Mouse (Mus musculus): ENCODE data around the gene Dnali1. TPM values are rescaled to one million over a fixed set of nuclear protein-coding genes. Genes with fewer than 3 reads are reported as not detected.
A peak's percentile ranks its signal among the peaks of the same experiment; 100 is the strongest.

Gene Dnali1
- polyA plus RNA-seq, 1 experiment from 2014 or later, result 4.3 TPM

- DNase-seq (ENCODE audit: low spot score) (no peak), ATAC-seq (ENCODE audit: low read depth) (no peak)
- no peak overlapping the region for H3K9ac ChIP-seq (ENCODE audit: low read depth, low read length)
- H3K27me3 ChIP-seq (replicated peaks; ENCODE audit: control insufficient read depth, insufficient read depth, low read length), result no peaks in the 10 kb centered on the region
- peaks cover 11% of the 10 kb centered on the region for H3K4me1 ChIP-seq (ENCODE audit: control insufficient read depth, insufficient read depth, low read length)
- 0 out of 2 replicates have a peak overlapping the region, but pooled peaks have one; percentile 16 for H3K27ac ChIP-seq (replicated peaks; ENCODE audit: low read depth, low read length)
- no peak overlapping the region for H3K4me3 ChIP-seq (ENCODE audit: low read depth, low read length)
- WGBS, result 32% methylated on average over 3 of the region's 3 CpGs
- no peak overlapping the region for H3K4me2 ChIP-seq (ENCODE audit: low read depth, low read length)
- H3K9me3 ChIP-seq (ENCODE audit: control insufficient read depth, low read length), result no peaks in the 10 kb centered on the region
- H3K36me3 ChIP-seq (ENCODE audit: control insufficient read depth, insufficient read depth, low read length), result peaks cover 37% of the 10 kb centered on the region
These were observed 8.2 kb downstream of the Dnali1 start for GRCm38 (mm10) chr4:125057273-125057672.

- no peaks in the 10 kb centered on the region for H3K9me3 ChIP-seq (ENCODE audit: control insufficient read depth, low read length)
- 38% methylated on average over 4 of the region's 4 CpGs for WGBS
- ATAC-seq (ENCODE audit: low read depth), result no peak
- no peak overlapping the region for H3K9ac ChIP-seq (ENCODE audit: low read depth, low read length)
- H3K4me3 ChIP-seq (ENCODE audit: low read depth, low read length), result no peak overlapping the region
- peaks cover 11% of the 10 kb centered on the region for H3K4me1 ChIP-seq (ENCODE audit: control insufficient read depth, insufficient read depth, low read length)
- H3K27ac ChIP-seq (replicated peaks; ENCODE audit: low read depth, low read length), result 0 out of 2 replicates have a peak overlapping the region, but pooled peaks have one; percentile 16
- peak; percentile 14 for DNase-seq (ENCODE audit: low spot score)
- no peaks in the 10 kb centered on the region for H3K27me3 ChIP-seq (replicated peaks; ENCODE audit: control insufficient read depth, insufficient read depth, low read length)
- H3K4me2 ChIP-seq (ENCODE audit: low read depth, low read length), result no peak overlapping the region
- peaks cover 43% of the 10 kb centered on the region for H3K36me3 ChIP-seq (ENCODE audit: control insufficient read depth, insufficient read depth, low read length)
These were observed 9.0 kb downstream of the Dnali1 start for GRCm38 (mm10) chr4:125056476-125056875.

- H3K9ac ChIP-seq (ENCODE audit: low read depth, low read length), result no peak overlapping the region
- H3K4me2 ChIP-seq (ENCODE audit: low read depth, low read length), result no peak overlapping the region
- 89% methylated on average over 9 of the region's 9 CpGs for WGBS
- no peak overlapping the region for H3K27ac ChIP-seq (replicated peaks; ENCODE audit: low read depth, low read length)
- H3K4me1 ChIP-seq (ENCODE audit: control insufficient read depth, insufficient read depth, low read length), result peaks cover 11% of the 10 kb centered on the region
- no peaks in the 10 kb centered on the region for H3K9me3 ChIP-seq (ENCODE audit: control insufficient read depth, low read length)
- no peak overlapping the region for H3K4me3 ChIP-seq (ENCODE audit: low read depth, low read length)
- no peaks in the 10 kb centered on the region for H3K27me3 ChIP-seq (replicated peaks; ENCODE audit: control insufficient read depth, insufficient read depth, low read length)
- no peak for ATAC-seq (ENCODE audit: low read depth)
- no peak for DNase-seq (ENCODE audit: low spot score)
- peaks cover 53% of the 10 kb centered on the region for H3K36me3 ChIP-seq (ENCODE audit: control insufficient read depth, insufficient read depth, low read length)
These were observed 10.1 kb downstream of the Dnali1 start for GRCm38 (mm10) chr4:125055385-125055784.

GRCm38 (mm10) chr4:125044454-125044853 is 21.0 kb downstream of the Dnali1 start:
- no peak overlapping the region for H3K9ac ChIP-seq (ENCODE audit: low read depth, low read length)
- H3K9me3 ChIP-seq (ENCODE audit: control insufficient read depth, low read length), result no peaks in the 10 kb centered on the region
- no peak for DNase-seq (ENCODE audit: low spot score)
- H3K27ac ChIP-seq (replicated peaks; ENCODE audit: low read depth, low read length), result no peak overlapping the region
- H3K27me3 ChIP-seq (replicated peaks; ENCODE audit: control insufficient read depth, insufficient read depth, low read length), result no peaks in the 10 kb centered on the region
- H3K4me3 ChIP-seq (ENCODE audit: low read depth, low read length), result no peak overlapping the region
- WGBS, result 83% methylated on average over 7 of the region's 7 CpGs
- peaks cover 97% of the 10 kb centered on the region for H3K36me3 ChIP-seq (ENCODE audit: control insufficient read depth, insufficient read depth, low read length)
- ATAC-seq (ENCODE audit: low read depth), result no peak
- no peaks in the 10 kb centered on the region for H3K4me1 ChIP-seq (ENCODE audit: control insufficient read depth, insufficient read depth, low read length)
- no peak overlapping the region for H3K4me2 ChIP-seq (ENCODE audit: low read depth, low read length)

- ATAC-seq (ENCODE audit: low read depth) (no peak), DNase-seq (ENCODE audit: low spot score) (no peak)
- 76% methylated on average over 4 of the region's 4 CpGs for WGBS
- Histone ChIP-seq H3K9ac (ENCODE audit: low read depth, low read length) (no peak overlapping the region), H3K4me3 (ENCODE audit: low read depth, low read length) (no peak overlapping the region), H3K36me3 (ENCODE audit: control insufficient read depth, insufficient read depth, low read length) (peaks cover 53% of the 10 kb centered on the region), H3K9me3 (ENCODE audit: control insufficient read depth, low read length) (no peaks in the 10 kb centered on the region), H3K27me3 (replicated peaks; ENCODE audit: control insufficient read depth, insufficient read depth, low read length) (no peaks in the 10 kb centered on the region), H3K4me1 (ENCODE audit: control insufficient read depth, insufficient read depth, low read length) (peaks cover 12% of the 10 kb centered on the region; the same call in 1 of the 2 replicates), H3K27ac (replicated peaks; ENCODE audit: low read depth, low read length) (peak overlapping the region; percentile 21; the same call in 1 of the 2 replicates), H3K4me2 (ENCODE audit: low read depth, low read length) (no peak overlapping the region)
These were observed 31.2 kb downstream of the Dnali1 start for GRCm38 (mm10) chr4:125034341-125034740.

GRCm38 (mm10) chr4:125029891-125030614 is 35.5 kb downstream of the Dnali1 start:
- Histone ChIP-seq H3K27ac (replicated peaks; ENCODE audit: low read depth, low read length) (peak overlapping the region; percentile 36; the same call in 1 of the 2 replicates), H3K27me3 (replicated peaks; ENCODE audit: control insufficient read depth, insufficient read depth, low read length) (no peaks in the 10 kb centered on the region; the same call in 1 of the 2 replicates), H3K9ac (ENCODE audit: low read depth, low read length) (peak overlapping the region; percentile 77), H3K9me3 (ENCODE audit: control insufficient read depth, low read length) (no peaks in the 10 kb centered on the region), H3K4me1 (ENCODE audit: control insufficient read depth, insufficient read depth, low read length) (peaks cover 12% of the 10 kb centered on the region; the same call in 1 of the 2 replicates), H3K4me3 (ENCODE audit: low read depth, low read length) (peak overlapping the region; percentile 69), H3K36me3 (ENCODE audit: control insufficient read depth, insufficient read depth, low read length) (peaks cover 16% of the 10 kb centered on the region; the same call in 1 of the 2 replicates), H3K4me2 (ENCODE audit: low read depth, low read length) (peak overlapping the region; percentile 76)
- under 1% methylated on average over 44 of the region's 50 CpGs for WGBS
- peak; percentile 97 for DNase-seq (ENCODE audit: low spot score)
- peak; percentile 98 for ATAC-seq (ENCODE audit: low read depth)

- ATAC-seq (ENCODE audit: low read depth), result peak; percentile 53; the same call in 1 of the 2 replicates
- 26% methylated on average over 11 of the region's 11 CpGs for WGBS
- no peak overlapping the region for H3K27ac ChIP-seq (replicated peaks; ENCODE audit: low read depth, low read length)
These were observed 44.5 kb downstream of the Dnali1 start for GRCm38 (mm10) chr4:125020780-125021538.

GRCm38 (mm10) chr4:125017431-125017830 is 48.1 kb downstream of the Dnali1 start:
- DNase-seq (ENCODE audit: low spot score) (peak; percentile 45), ATAC-seq (ENCODE audit: low read depth) (no peak)
- Histone ChIP-seq H3K4me1 (ENCODE audit: control insufficient read depth, insufficient read depth, low read length) (no peaks in the 10 kb centered on the region; the same call in 1 of the 2 replicates), H3K4me3 (ENCODE audit: low read depth, low read length) (no peak overlapping the region), H3K4me2 (ENCODE audit: low read depth, low read length) (no peak overlapping the region), H3K27ac (replicated peaks; ENCODE audit: low read depth, low read length) (no peak overlapping the region), H3K36me3 (ENCODE audit: control insufficient read depth, insufficient read depth, low read length) (no peaks in the 10 kb centered on the region), H3K9ac (ENCODE audit: low read depth, low read length) (no peak overlapping the region), H3K9me3 (ENCODE audit: control insufficient read depth, low read length) (no peaks in the 10 kb centered on the region), H3K27me3 (replicated peaks; ENCODE audit: control insufficient read depth, insufficient read depth, low read length) (peaks cover 7% of the 10 kb centered on the region; the same call in 1 of the 2 replicates)
- 55% methylated on average over 11 of the region's 11 CpGs for WGBS

More at GRCm38 (mm10) chr4:125020780-125021538, 44.5 kb downstream of the Dnali1 start:
- no peaks in the 10 kb centered on the region; the same call in 1 of the 2 replicates for H3K4me1 ChIP-seq (ENCODE audit: control insufficient read depth, insufficient read depth, low read length)
- peak; percentile 77 for DNase-seq (ENCODE audit: low spot score)
- peaks cover 11% of the 10 kb centered on the region; the same call in 1 of the 2 replicates for H3K27me3 ChIP-seq (replicated peaks; ENCODE audit: control insufficient read depth, insufficient read depth, low read length)
- no peak overlapping the region for H3K4me3 ChIP-seq (ENCODE audit: low read depth, low read length)
- H3K9me3 ChIP-seq (ENCODE audit: control insufficient read depth, low read length), result no peaks in the 10 kb centered on the region
- no peak overlapping the region for H3K4me2 ChIP-seq (ENCODE audit: low read depth, low read length)
- no peaks in the 10 kb centered on the region for H3K36me3 ChIP-seq (ENCODE audit: control insufficient read depth, insufficient read depth, low read length)
- no peak overlapping the region for H3K9ac ChIP-seq (ENCODE audit: low read depth, low read length)

Data from embryonic facial prominence, embryonic 14.5 days (tissue).